Mouse (Mus musculus) lung, adult 2 months (tissue): ENCODE measurements around the gene Ttll8. TPM values are rescaled to one million over a fixed set of nuclear protein-coding genes. Genes with fewer than 3 reads are reported as not detected.
A peak's percentile ranks its signal among the peaks of the same experiment; 100 is the strongest.

Source experiments
- DNase-seq: peaks from one replicate; pipeline ENCODE4 v3.0.0; 2022
- H3K4me1 ChIP-seq: fragments of 200-500 bp; 2 replicates; pipeline ENCODE4 v1.6.1; 2011; ENCODE audit warnings: low read length; ENCODE audit not compliant: control insufficient read depth, insufficient read depth
- H3K4me3 ChIP-seq: fragments of 200-500 bp; replicated peaks from 2 replicates; pipeline ENCODE3; 2011; ENCODE audit warnings: low read depth, mild to moderate bottlenecking, control low read depth, low read length; ENCODE audit errors: extremely low read depth
- CTCF ChIP-seq: fragments of 200-500 bp; IDR thresholded peaks from 2 replicates; pipeline ENCODE4 v1.5.1; 2011; ENCODE audit warnings: mild to moderate bottlenecking, low read length, control low read depth; ENCODE audit not compliant: insufficient read depth
- POLR2A ChIP-seq: fragments of 200-500 bp; IDR thresholded peaks from 2 replicates; pipeline ENCODE4 v1.6.1; 2011; ENCODE audit warnings: low read depth, mild to moderate bottlenecking, control low read depth, low read length, borderline replicate concordance; ENCODE audit errors: extremely low read depth
- WGBS: fragments of 180-500 bp; shearing (Covaris S2); methylation state at CpG from one replicate; pipeline ENCODE4 v1.1.7; 2018; 5-methylcytosine and 5-hydroxymethylcytosine counted together
- polyA plus RNA-seq: library from polyadenylated mRNA; depleted of rRNA; stranded (reverse); fragments of >200 nt; gene quantifications from 2 replicates; pipeline ENCODE4 v1.2.3, GENCODE M21; 2012

The Ttll8 gene
- polyA plus RNA-seq, 1 experiment, result 0.65 TPM

- Histone ChIP-seq H3K4me3 (peak overlapping the region; percentile 15), H3K4me1 (peaks cover 38% of the 10 kb centered on the region)
Observed at GRCm38 (mm10) chr15:88865061-88865460, 89.2 kb downstream of the Ttll8 start.

GRCm38 (mm10) chr15:88864270-88865030 is 89.8 kb downstream of the Ttll8 start:
- no peak for DNase-seq
- no peak for TF ChIP-seq CTCF
- no peak for TF ChIP-seq POLR2A

More at GRCm38 (mm10) chr15:88865061-88865460, 89.2 kb downstream of the Ttll8 start:
- WGBS, result 84% methylated on average over 14 of the region's 14 CpGs
- TF ChIP-seq CTCF, result no peak
- TF ChIP-seq POLR2A, result no peak
- no peak for DNase-seq

GRCm38 (mm10) chr15:88863695-88864231 is 90.5 kb downstream of the Ttll8 start:
- DNase-seq, result peak; percentile 88
- peaks cover 38% of the 10 kb centered on the region for H3K4me1 ChIP-seq
- H3K4me3 ChIP-seq, result peak overlapping the region; percentile 92
- peak; percentile 11; the same call in 1 of the 2 replicates for TF ChIP-seq POLR2A
- no peak for TF ChIP-seq CTCF
- under 1% methylated on average over 39 of the region's 39 CpGs for WGBS

More at GRCm38 (mm10) chr15:88864270-88865030, 89.8 kb downstream of the Ttll8 start:
- Histone ChIP-seq H3K4me3 (peak overlapping the region; percentile 92), H3K4me1 (peaks cover 38% of the 10 kb centered on the region)
- WGBS, result 30% methylated on average over 22 of the region's 22 CpGs

GRCm38 (mm10) chr15:88862881-88863694 is 91.1 kb downstream of the Ttll8 start:
- TF ChIP-seq CTCF, result no peak
- 0 out of 2 replicates have a peak, but pooled peaks have one; percentile 13 for TF ChIP-seq POLR2A
- Histone ChIP-seq H3K4me3 (peak overlapping the region; percentile 92), H3K4me1 (peaks cover 34% of the 10 kb centered on the region)
- peak; percentile 73 for DNase-seq
- WGBS, result under 1% methylated on average over 98 of the region's 98 CpGs

GRCm38 (mm10) chr15:88861772-88862622 is 92.2 kb downstream of the Ttll8 start, which contains the start of gene Pim3:
Gene Pim3 (plus strand): TSS chr15:88862186.
- no peak for TF ChIP-seq CTCF
- peak; percentile 87 for TF ChIP-seq POLR2A
- under 1% methylated on average over 107 of the region's 107 CpGs for WGBS
- DNase-seq, result peak; percentile 97
- peaks cover 28% of the 10 kb centered on the region for H3K4me1 ChIP-seq
- H3K4me3 ChIP-seq, result peak within 1 kb of the TSS; percentile 92

- 96% methylated on average over 3 of the region's 3 CpGs for WGBS
- Histone ChIP-seq H3K4me1 (peaks cover 20% of the 10 kb centered on the region), H3K4me3 (no peak overlapping the region)
- no peak for DNase-seq
- TF ChIP-seq POLR2A, result no peak
- TF ChIP-seq CTCF, result no peak
Observed at GRCm38 (mm10) chr15:88860781-88861180, 93.4 kb downstream of the Ttll8 start.

- WGBS, result 87% methylated on average over 8 of the region's 8 CpGs
- no peak for DNase-seq
- no peak for TF ChIP-seq CTCF
- TF ChIP-seq POLR2A, result no peak
- H3K4me3 ChIP-seq, result no peak overlapping the region
- H3K4me1 ChIP-seq, result peaks cover 20% of the 10 kb centered on the region
Observed at GRCm38 (mm10) chr15:88859206-88859970, 94.8 kb downstream of the Ttll8 start.

- TF ChIP-seq POLR2A (no peak), CTCF (no peak)
- WGBS, result 85% methylated on average over 2 of the region's 2 CpGs
Observed at GRCm38 (mm10) chr15:88858707-88859106, 95.5 kb downstream of the Ttll8 start.

GRCm38 (mm10) chr15:88858141-88858541 is 96.1 kb downstream of the Ttll8 start:
- no peak overlapping the region for H3K4me3 ChIP-seq
- TF ChIP-seq POLR2A (no peak), CTCF (no peak)
- peaks cover 20% of the 10 kb centered on the region for H3K4me1 ChIP-seq
- no peak for DNase-seq
- 67% methylated on average over 3 of the region's 3 CpGs for WGBS

More at GRCm38 (mm10) chr15:88858707-88859106, 95.5 kb downstream of the Ttll8 start:
- no peak for DNase-seq
- Histone ChIP-seq H3K4me1 (peaks cover 20% of the 10 kb centered on the region), H3K4me3 (no peak overlapping the region)
